Comparison of ENCODE assay signal across 9 mouse cellular contexts in genomic region chr3:25144961-25145697, GRCm38 (mm10). TPM values are rescaled to one million over a fixed set of nuclear protein-coding genes. Genes with fewer than 3 reads are reported as not detected.
DNase-seq lines count a peak whose midpoint lies in the region; ATAC-seq and TF ChIP-seq lines count a peak whose summit lies in the region.
"Had no signal": no experiment of that assay in that cellular context is flagged by ENCODE, and none has a peak within 500 bp of the region (broad histone marks: within the 10 kb centered on the region; RNA-seq: fewer than 3 reads in every experiment).

No protein-coding gene starts in this region.

- H3K27me3 ChIP-seq in kidney, postnatal 0 days (ENCODE audit: insufficient read depth, low read length): no peaks in the 10 kb centered on the region
- H3K27me3 ChIP-seq in hindbrain, embryonic 15.5 days: no peaks in the 10 kb centered on the region
- peaks cover 7% of the 10 kb centered on the region; the same call in 1 of the 2 replicates for H3K27me3 ChIP-seq in midbrain, embryonic 10.5 days (ENCODE audit: low read depth, poor library complexity, severe bottlenecking)

- H3K9ac ChIP-seq in kidney, postnatal 0 days (ENCODE audit: low read depth, low read length): no peak overlapping the region
- H3K9ac ChIP-seq in hindbrain, embryonic 15.5 days: no peak overlapping the region

- no peak overlapping the region for H3K4me3 ChIP-seq in kidney, postnatal 0 days (replicated peaks; ENCODE audit: low read depth, low read length)
- H3K4me3 ChIP-seq in hindbrain, embryonic 15.5 days: no peak overlapping the region
- no peak overlapping the region for H3K4me3 ChIP-seq in midbrain, embryonic 10.5 days
- H3K4me3 ChIP-seq: megakaryocyte, embryonic 14.5 days had no signal

- H3K27ac ChIP-seq in kidney, postnatal 0 days: no peak overlapping the region
- H3K27ac ChIP-seq in hindbrain, embryonic 15.5 days (replicated peaks): peak overlapping the region; percentile 82
- H3K27ac ChIP-seq in midbrain, embryonic 10.5 days (replicated peaks): no peak overlapping the region

- DNase-seq in kidney, postnatal 0 days (ENCODE audit: low spot score): peak; percentile 29
- no peak for DNase-seq in kidney, postnatal 10 days
- DNase-seq in embryo, embryonic 9.5 days (ENCODE audit: extremely low spot score): peak; percentile 14
- peak; percentile 17 for DNase-seq in midbrain, embryonic 10.5 days (ENCODE audit: low spot score)
- no peak for DNase-seq in yolk sac, embryonic 10.5 days (ENCODE audit: low spot score)
- DNase-seq in heart, adult 11 months: no peak
- no peak for DNase-seq in gastrocnemius, adult 8-10 months (ENCODE audit: low spot score in 2 of 2)

- H3K36me3 ChIP-seq in kidney, postnatal 0 days (ENCODE audit: insufficient read depth, low read length): no peaks in the 10 kb centered on the region
- no peaks in the 10 kb centered on the region for H3K36me3 ChIP-seq in hindbrain, embryonic 15.5 days
- H3K36me3 ChIP-seq in midbrain, embryonic 10.5 days: no peaks in the 10 kb centered on the region

- no peak overlapping the region for H3K4me2 ChIP-seq in kidney, postnatal 0 days (ENCODE audit: low read length)
- H3K4me2 ChIP-seq in hindbrain, embryonic 15.5 days: peak overlapping the region; percentile 78

- no peak for ATAC-seq in kidney, postnatal 0 days (replicated peaks; ENCODE audit: low FRiP score, low read depth)
- ATAC-seq in hindbrain, embryonic 15.5 days (ENCODE audit: low FRiP score, low read depth): no peak

- H3K9me3 ChIP-seq in kidney, postnatal 0 days (replicated peaks; ENCODE audit: low read length): no peaks in the 10 kb centered on the region
- no peaks in the 10 kb centered on the region for H3K9me3 ChIP-seq in hindbrain, embryonic 15.5 days
- H3K9me3 ChIP-seq in midbrain, embryonic 10.5 days (replicated peaks): peaks cover 11% of the 10 kb centered on the region

- H3K4me1 ChIP-seq in kidney, postnatal 0 days (replicated peaks; ENCODE audit: insufficient read depth, low read length): no peaks in the 10 kb centered on the region
- H3K4me1 ChIP-seq in hindbrain, embryonic 15.5 days (replicated peaks): peaks cover 20% of the 10 kb centered on the region
- peaks cover 20% of the 10 kb centered on the region for H3K4me1 ChIP-seq in midbrain, embryonic 10.5 days

- WGBS in kidney, postnatal 0 days: 25% methylated on average over 8 of the region's 8 CpGs
- WGBS in hindbrain, embryonic 15.5 days: 7% methylated on average over 8 of the region's 8 CpGs
- WGBS in midbrain, embryonic 10.5 days: 18% methylated on average over 8 of the region's 8 CpGs

- TF ChIP-seq CTCF in kidney, postnatal 0 days (IDR thresholded peaks at IDR 0.05; ENCODE audit: low read depth): no peak

RNA-seq across cellular contexts. Expression of gene Naaladl2, which starts 1.1 kb away (rescaled TPM):
- polyA plus RNA-seq in kidney, postnatal 0 days (2015; fragmentation: Nextera tagmentation; extraction: Ambion mirVana): 3.9 and 5.3 TPM in 2 replicates
- polyA plus RNA-seq in hindbrain, embryonic 15.5 days (2015; fragmentation: Nextera tagmentation; extraction: Ambion mirVana): 0.66 and 0.79 TPM in 2 replicates
- polyA plus RNA-seq in midbrain, embryonic 10.5 days (2016; fragmentation: Nextera tagmentation; extraction: Ambion mirVana): 0.47 and 0.50 TPM in 2 replicates
- total RNA-seq in gastrocnemius, adult 8-10 months (2022): under 1 TPM; 0.25 to 0.46 (median 0.31) TPM

Comparison
In these comparisons a context has a peak if more than half of its experiments do, and no peak if none do; other contexts are left out.
1. DNase-seq: peak in kidney, postnatal 0 days (single experiment), embryo, embryonic 9.5 days (single experiment) and midbrain, embryonic 10.5 days (single experiment); none in kidney, postnatal 10 days (single experiment), yolk sac, embryonic 10.5 days (single experiment), heart, adult 11 months (single experiment) and gastrocnemius, adult 8-10 months (0 of 2).